Mouse (Mus musculus): ENCODE results near the gene Lce1j. TPM values are rescaled to one million over a fixed set of nuclear protein-coding genes. Genes with fewer than 3 reads are reported as not detected.

Gene Lce1j
- polyA plus RNA-seq, 1 experiment: not detected

DNA sequence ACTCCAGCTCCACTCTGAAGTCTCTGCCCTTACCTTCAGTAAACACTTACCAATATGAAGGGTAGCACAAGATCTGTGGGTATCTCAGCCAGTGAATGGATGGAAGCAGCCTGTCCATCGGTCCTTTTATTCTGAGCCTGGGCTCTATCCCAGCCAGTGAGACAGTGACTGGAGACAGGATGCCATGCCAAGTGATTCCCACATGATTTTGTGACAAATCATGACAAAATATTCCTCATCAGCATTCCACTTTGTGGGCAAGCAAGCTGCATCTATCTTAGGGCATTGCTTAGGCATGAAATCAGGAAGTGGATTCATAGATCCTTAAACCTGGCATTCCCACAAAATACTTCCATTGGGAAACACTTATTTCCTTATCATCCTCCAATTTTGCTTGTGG lies 38.1 kb downstream of the Lce1j start, which contains the start of gene Lce1g:
TSS of gene Lce1g (minus strand) at position 101 of the 400 bp plus-strand sequence.
- H3K4me1 ChIP-seq (ENCODE audit: control insufficient read depth, insufficient read depth, low read length): no peaks in the 10 kb centered on the region
- no peak within 1 kb of the TSS for H3K4me3 ChIP-seq (ENCODE audit: insufficient read depth, low read length)
- TF ChIP-seq POLR2A (IDR thresholded peaks at IDR 0.05; ENCODE audit: borderline replicate concordance, low read depth, low read length): no peak
- no peak for TF ChIP-seq CTCF (IDR thresholded peaks at IDR 0.05; ENCODE audit: low read depth, low read length)
- no peak within 1 kb of the TSS for H3K27ac ChIP-seq (ENCODE audit: insufficient read depth, low read depth, low read length)

DNA sequence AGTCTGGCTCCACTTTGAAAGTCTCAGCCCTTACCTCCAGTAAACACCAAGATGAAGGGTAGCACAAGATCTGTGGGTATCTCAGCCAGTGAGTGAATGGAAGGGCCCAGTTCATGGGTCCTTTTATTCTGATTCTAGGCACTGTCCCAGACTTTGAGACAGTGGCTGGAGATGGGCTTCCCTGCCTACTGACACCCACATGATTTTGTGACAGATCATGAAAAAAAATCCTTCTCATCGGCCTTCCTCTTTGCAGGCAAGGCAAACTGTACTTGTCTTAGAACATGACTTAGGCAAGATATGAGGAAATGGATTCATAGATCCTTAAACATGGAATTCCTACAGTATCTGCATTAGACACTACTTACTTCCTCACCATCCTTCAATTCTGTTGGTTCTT lies 51.3 kb downstream of the Lce1j start, which contains the start of gene Gm38119:
TSS of gene Gm38119 (minus strand) at position 101 of the 400 bp plus-strand sequence.
- no peak within 1 kb of the TSS for H3K4me3 ChIP-seq (ENCODE audit: insufficient read depth, low read length)
- no peaks in the 10 kb centered on the region for H3K4me1 ChIP-seq (ENCODE audit: control insufficient read depth, insufficient read depth, low read length)
- H3K27ac ChIP-seq (ENCODE audit: insufficient read depth, low read depth, low read length): no peak within 1 kb of the TSS
- TF ChIP-seq POLR2A (IDR thresholded peaks at IDR 0.05; ENCODE audit: borderline replicate concordance, low read depth, low read length): no peak
- TF ChIP-seq CTCF (IDR thresholded peaks at IDR 0.05; ENCODE audit: low read depth, low read length): no peak

Other genes with a start within 250 kb of the Lce1j start
- not detected in 2 replicates for gene Ivl, start 216.8 kb downstream of the Lce1j start, polyA plus RNA-seq (2012; ENCODE audit: insufficient read depth, insufficient read length, missing spikeins)
- not detected in 2 replicates for gene Smcp, start 201.5 kb downstream of the Lce1j start, polyA plus RNA-seq (2012; ENCODE audit: insufficient read depth, insufficient read length, missing spikeins)
- not detected in 2 replicates for gene 2210017I01Rik, start 183.0 kb downstream of the Lce1j start, polyA plus RNA-seq (2012; ENCODE audit: insufficient read depth, insufficient read length, missing spikeins)
- gene Lce6a, start 168.9 kb downstream of the Lce1j start, polyA plus RNA-seq (2012; ENCODE audit: insufficient read depth, insufficient read length, missing spikeins): not detected in 2 replicates
- not detected in 2 replicates for gene Lce1a1, start 142.2 kb downstream of the Lce1j start, polyA plus RNA-seq (2012; ENCODE audit: insufficient read depth, insufficient read length, missing spikeins)
- gene Lce1b, start 133.6 kb downstream of the Lce1j start, polyA plus RNA-seq (2012; ENCODE audit: insufficient read depth, insufficient read length, missing spikeins): not detected in 2 replicates
- not detected in 2 replicates for gene Lce1a2, start 120.2 kb downstream of the Lce1j start, polyA plus RNA-seq (2012; ENCODE audit: insufficient read depth, insufficient read length, missing spikeins)
- not detected in 2 replicates for gene Lce1c, start 111.3 kb downstream of the Lce1j start, polyA plus RNA-seq (2012; ENCODE audit: insufficient read depth, insufficient read length, missing spikeins)
- gene Lce1d, start 103.3 kb downstream of the Lce1j start, polyA plus RNA-seq (2012; ENCODE audit: insufficient read depth, insufficient read length, missing spikeins): not detected in 2 replicates
- gene Lce1e, start 81.4 kb downstream of the Lce1j start, polyA plus RNA-seq (2012; ENCODE audit: insufficient read depth, insufficient read length, missing spikeins): not detected in 2 replicates
- gene Lce1f, start 70.2 kb downstream of the Lce1j start, polyA plus RNA-seq (2012; ENCODE audit: insufficient read depth, insufficient read length, missing spikeins): not detected in 2 replicates
- not detected in 2 replicates for gene Gm38119, start 51.4 kb downstream of the Lce1j start, polyA plus RNA-seq (2012; ENCODE audit: insufficient read depth, insufficient read length, missing spikeins)
- not detected in 2 replicates for gene Lce1g, start 38.2 kb downstream of the Lce1j start, polyA plus RNA-seq (2012; ENCODE audit: insufficient read depth, insufficient read length, missing spikeins)
- not detected in 2 replicates for gene Lce1h, start 25.4 kb downstream of the Lce1j start, polyA plus RNA-seq (2012; ENCODE audit: insufficient read depth, insufficient read length, missing spikeins)
- gene Lce1i, start 11.6 kb downstream of the Lce1j start, polyA plus RNA-seq (2012; ENCODE audit: insufficient read depth, insufficient read length, missing spikeins): not detected in 2 replicates
- gene Lce1k, start 17.4 kb upstream of the Lce1j start, polyA plus RNA-seq (2012; ENCODE audit: insufficient read depth, insufficient read length, missing spikeins): not detected in 2 replicates
- not detected in 2 replicates for gene Kprp, start 36.7 kb upstream of the Lce1j start, polyA plus RNA-seq (2012; ENCODE audit: insufficient read depth, insufficient read length, missing spikeins)
- not detected in 2 replicates for gene Lce1l, start 60.8 kb upstream of the Lce1j start, polyA plus RNA-seq (2012; ENCODE audit: insufficient read depth, insufficient read length, missing spikeins)
- not detected in 2 replicates for gene 2310050C09Rik, start 79.7 kb upstream of the Lce1j start, polyA plus RNA-seq (2012; ENCODE audit: insufficient read depth, insufficient read length, missing spikeins)
- not detected in 2 replicates for gene Lce3a, start 135.7 kb upstream of the Lce1j start, polyA plus RNA-seq (2012; ENCODE audit: insufficient read depth, insufficient read length, missing spikeins)
- not detected in 2 replicates for gene Lce3b, start 142.5 kb upstream of the Lce1j start, polyA plus RNA-seq (2012; ENCODE audit: insufficient read depth, insufficient read length, missing spikeins)
- not detected in 2 replicates for gene Lce3c, start 154.0 kb upstream of the Lce1j start, polyA plus RNA-seq (2012; ENCODE audit: insufficient read depth, insufficient read length, missing spikeins)
- gene Lce3d, start 166.9 kb upstream of the Lce1j start, polyA plus RNA-seq (2012; ENCODE audit: insufficient read depth, insufficient read length, missing spikeins): not detected in 2 replicates
- not detected in 2 replicates for gene Lce3e, start 176.5 kb upstream of the Lce1j start, polyA plus RNA-seq (2012; ENCODE audit: insufficient read depth, insufficient read length, missing spikeins)
- not detected in 2 replicates for gene Lce3f, start 201.7 kb upstream of the Lce1j start, polyA plus RNA-seq (2012; ENCODE audit: insufficient read depth, insufficient read length, missing spikeins)
- gene Crct1, start 225.2 kb upstream of the Lce1j start, polyA plus RNA-seq (2012; ENCODE audit: insufficient read depth, insufficient read length, missing spikeins): not detected in 2 replicates
- gene Lce1m, start 228.5 kb upstream of the Lce1j start, polyA plus RNA-seq (2012; ENCODE audit: insufficient read depth, insufficient read length, missing spikeins): not detected in 2 replicates